Mouse (Mus musculus) forebrain, embryonic 16.5 days (tissue): ENCODE results near the gene Ireb2. TPM values are rescaled to one million over a fixed set of nuclear protein-coding genes. Genes with fewer than 3 reads are reported as not detected.
"Not testable (repeated sequence)": the region's sequence is repeated elsewhere in the genome, so short reads cannot be mapped to it uniquely, and the experiment has no call there.

Source experiments
- ATAC-seq: fragments of 200-750 bp; cut with Nextera tagmentation; 2 replicates; pipeline ENCODE4 v1.8.0; 2017; ENCODE audit warnings: mild to moderate bottlenecking, moderate library complexity
- H3K27ac ChIP-seq: fragments of 300-500 bp; sonication (generic); 2 replicates; pipeline ENCODE4 v1.5.1; 2014; ENCODE audit warnings: low read length, control low read depth
- H3K27me3 ChIP-seq: fragments of 300-500 bp; sonication (generic); replicated peaks from 2 replicates; pipeline ENCODE4 v1.6.1; 2014; ENCODE audit warnings: low read length; ENCODE audit not compliant: control insufficient read depth, insufficient read depth
- H3K36me3 ChIP-seq: fragments of 300-500 bp; sonication (generic); 2 replicates; pipeline ENCODE4 v1.6.1; 2014; ENCODE audit not compliant: control insufficient read depth, insufficient read depth
- H3K4me1 ChIP-seq: fragments of 300-500 bp; sonication (generic); replicated peaks from 2 replicates; pipeline ENCODE4 v1.6.1; 2014; ENCODE audit warnings: low read length; ENCODE audit not compliant: control insufficient read depth, insufficient read depth
- H3K4me2 ChIP-seq: fragments of 300-500 bp; sonication (generic); 2 replicates; pipeline ENCODE4 v1.6.1; 2014; ENCODE audit warnings: mild to moderate bottlenecking, low read length, control low read depth
- H3K4me3 ChIP-seq: fragments of 300-500 bp; sonication (generic); replicated peaks from 2 replicates; pipeline ENCODE4 v1.5.1; 2014; ENCODE audit warnings: mild to moderate bottlenecking, low read length, control low read depth
- H3K9ac ChIP-seq: fragments of 300-500 bp; sonication (generic); replicated peaks from 2 replicates; pipeline ENCODE4 v1.6.1; 2014; ENCODE audit warnings: low read depth, low read length, control low read depth
- H3K9me3 ChIP-seq: fragments of 300-500 bp; sonication (generic); 2 replicates; pipeline ENCODE4 v1.6.1; 2016; ENCODE audit warnings: low read length; ENCODE audit not compliant: control insufficient read depth
- whole genome bisulfite sequencing: fragments of 180-500 bp; shearing (Covaris S2); extraction: QIAGEN DNeasy Blood & Tissue Kit; methylation state at CpG from one replicate; pipeline ENCODE4 v1.1.7; 2014; 5-methylcytosine and 5-hydroxymethylcytosine counted together
- polyA plus RNA-seq: library from polyadenylated mRNA; unstranded; fragments of >200 nt; fragmentation: Nextera tagmentation; extraction: Ambion mirVana; gene quantifications from 2 replicates; pipeline ENCODE4 v1.2.1, GENCODE M21; 2015

Gene Ireb2
- polyA plus RNA-seq, 1 experiment from 2014 or later = 53.5 TPM

DNA sequence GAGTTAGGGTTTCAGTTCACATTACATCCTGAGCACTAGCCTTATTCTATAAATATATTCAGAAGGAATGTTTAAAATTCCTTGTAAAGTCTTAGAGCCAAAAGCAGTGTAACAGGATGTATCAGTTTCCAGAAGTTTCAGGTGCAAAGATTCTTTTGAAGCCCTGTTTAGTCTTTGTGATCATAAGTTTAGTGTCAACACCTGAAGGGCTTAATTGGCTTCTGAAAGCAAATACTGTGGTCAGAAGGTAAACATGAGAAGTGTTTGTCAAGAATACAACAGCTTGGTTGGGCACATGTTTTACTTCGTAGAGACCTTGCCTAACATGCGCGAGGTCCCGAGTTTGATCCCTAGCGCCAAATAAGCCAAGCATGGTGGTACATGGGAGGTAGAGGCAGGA, 55.2 kb downstream of the Ireb2 start:
- Histone ChIP-seq H3K4me1 (peaks cover 5% of the 10 kb centered on the region), H3K9me3 (no peaks in the 10 kb centered on the region; the same call in 1 of the 2 replicates), H3K27ac (no peak overlapping the region), H3K36me3 (no peaks in the 10 kb centered on the region), H3K9ac (no peak overlapping the region), H3K4me2 (no peak overlapping the region), H3K27me3 (no peaks in the 10 kb centered on the region), H3K4me3 (no peak overlapping the region)
- no peak for ATAC-seq
- 95% methylated on average over 5 of the region's 5 CpGs for WGBS

DNA sequence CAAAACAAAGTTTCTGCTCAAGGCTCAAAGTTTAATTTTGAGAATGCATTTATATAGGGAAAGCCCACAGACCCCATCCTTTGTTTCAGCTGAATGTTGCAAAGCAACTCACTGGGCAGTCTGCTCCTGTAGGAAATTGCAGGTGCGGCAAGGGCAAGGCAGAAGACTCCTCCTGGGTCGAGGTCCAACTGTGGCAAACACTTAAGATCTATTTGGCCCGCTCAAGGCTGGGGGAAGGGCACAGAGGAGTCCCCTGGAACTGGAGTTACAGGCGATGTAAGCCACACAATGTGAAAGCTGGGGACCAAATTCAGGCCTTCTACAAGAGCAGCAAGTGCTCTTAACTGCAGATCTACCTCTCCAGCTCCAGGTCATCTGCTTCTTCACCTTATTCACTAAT, 56.4 kb downstream of the Ireb2 start:
- Histone ChIP-seq H3K4me1 (peaks cover 5% of the 10 kb centered on the region), H3K36me3 (no peaks in the 10 kb centered on the region), H3K9ac (no peak overlapping the region), H3K4me3 (no peak overlapping the region), H3K4me2 (no peak overlapping the region), H3K9me3 (no peaks in the 10 kb centered on the region; the same call in 1 of the 2 replicates), H3K27me3 (no peaks in the 10 kb centered on the region), H3K27ac (no peak overlapping the region)
- ATAC-seq = no peak
- 72% methylated on average over 4 of the region's 4 CpGs for WGBS

DNA sequence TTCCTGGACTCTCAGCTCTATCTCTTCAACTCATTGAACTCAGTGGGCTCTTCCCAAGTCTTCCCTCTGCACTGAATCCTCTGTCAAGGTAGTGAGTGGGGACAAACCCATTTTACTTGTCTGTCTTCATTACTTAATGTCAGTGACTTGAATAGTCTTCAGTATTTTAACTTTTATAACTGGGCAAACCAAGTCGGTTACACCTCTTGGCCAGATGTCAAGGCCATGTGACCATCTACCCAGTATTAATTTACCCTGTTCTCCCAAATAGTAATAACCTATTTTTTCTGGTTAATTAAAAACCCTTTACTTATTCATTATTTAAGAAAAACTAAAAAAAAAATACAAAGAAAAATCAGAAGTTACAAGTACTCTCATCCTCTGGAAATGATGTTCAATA, 67.2 kb downstream of the Ireb2 start:
- Histone ChIP-seq H3K27me3 (no peaks in the 10 kb centered on the region), H3K36me3 (no peaks in the 10 kb centered on the region), H3K4me2 (no peak overlapping the region), H3K27ac (no peak overlapping the region), H3K4me1 (no peaks in the 10 kb centered on the region), H3K9ac (no peak overlapping the region), H3K4me3 (no peak overlapping the region), H3K9me3 (no peaks in the 10 kb centered on the region)
- ATAC-seq = no peak
- WGBS = 80% methylated on average over 1 of the region's 1 CpGs

- ATAC-seq = no peak
- H3K4me1 ChIP-seq = no peaks in the 10 kb centered on the region
These were observed 68.2 kb downstream of the Ireb2 start for GRCm38 (mm10) chr9:54931765-54932164.

GRCm38 (mm10) chr9:54932379-54932778, 68.8 kb downstream of the Ireb2 start:
- H3K9me3 ChIP-seq = no peaks in the 10 kb centered on the region
- no peak overlapping the region for H3K9ac ChIP-seq
- no peaks in the 10 kb centered on the region for H3K4me1 ChIP-seq
- ATAC-seq = no peak
- no peaks in the 10 kb centered on the region for H3K36me3 ChIP-seq
- H3K4me3 ChIP-seq = no peak overlapping the region
- no peaks in the 10 kb centered on the region for H3K27me3 ChIP-seq
- WGBS = 73% methylated on average over 2 of the region's 2 CpGs
- no peak overlapping the region for H3K4me2 ChIP-seq
- H3K27ac ChIP-seq = no peak overlapping the region

More at GRCm38 (mm10) chr9:54931765-54932164, 68.2 kb downstream of the Ireb2 start:
- Histone ChIP-seq H3K9ac (no peak overlapping the region), H3K4me2 (no peak overlapping the region), H3K27ac (no peak overlapping the region), H3K27me3 (no peaks in the 10 kb centered on the region), H3K4me3 (no peak overlapping the region), H3K36me3 (no peaks in the 10 kb centered on the region), H3K9me3 (no peaks in the 10 kb centered on the region)
- 0% methylated on average over 1 of the region's 1 CpGs for WGBS

- 93% methylated on average over 4 of the region's 4 CpGs for WGBS
- no peak for ATAC-seq
- Histone ChIP-seq H3K4me3 (no peak overlapping the region), H3K9ac (no peak overlapping the region), H3K4me2 (no peak overlapping the region), H3K27ac (no peak overlapping the region), H3K27me3 (no peaks in the 10 kb centered on the region), H3K36me3 (no peaks in the 10 kb centered on the region), H3K9me3 (no peaks in the 10 kb centered on the region), H3K4me1 (no peaks in the 10 kb centered on the region; the same call in 1 of the 2 replicates)
These were observed 78.5 kb downstream of the Ireb2 start for GRCm38 (mm10) chr9:54942071-54942470.

- H3K27me3 ChIP-seq = no peaks in the 10 kb centered on the region
- 75% methylated on average over 2 of the region's 2 CpGs for WGBS
- no peaks in the 10 kb centered on the region; the same call in 1 of the 2 replicates for H3K4me1 ChIP-seq
- H3K9me3 ChIP-seq = no peaks in the 10 kb centered on the region
- no peak overlapping the region for H3K9ac ChIP-seq
- no peak overlapping the region for H3K4me3 ChIP-seq
- ATAC-seq = no peak
- H3K4me2 ChIP-seq = no peak overlapping the region
- H3K27ac ChIP-seq = no peak overlapping the region
- H3K36me3 ChIP-seq = no peaks in the 10 kb centered on the region
These were observed 80.9 kb downstream of the Ireb2 start for GRCm38 (mm10) chr9:54944467-54944866.

- Histone ChIP-seq H3K9me3 (no peaks in the 10 kb centered on the region), H3K9ac (no peak overlapping the region), H3K36me3 (no peaks in the 10 kb centered on the region), H3K27ac (no peak overlapping the region), H3K4me1 (peaks cover 2% of the 10 kb centered on the region), H3K27me3 (no peaks in the 10 kb centered on the region), H3K4me2 (peak overlapping the region; percentile 4; the same call in 1 of the 2 replicates), H3K4me3 (no peak overlapping the region)
- WGBS = 58% methylated on average over 16 of the region's 16 CpGs
- no peak for ATAC-seq
These were observed 82.7 kb downstream of the Ireb2 start for GRCm38 (mm10) chr9:54946256-54946655.

DNA sequence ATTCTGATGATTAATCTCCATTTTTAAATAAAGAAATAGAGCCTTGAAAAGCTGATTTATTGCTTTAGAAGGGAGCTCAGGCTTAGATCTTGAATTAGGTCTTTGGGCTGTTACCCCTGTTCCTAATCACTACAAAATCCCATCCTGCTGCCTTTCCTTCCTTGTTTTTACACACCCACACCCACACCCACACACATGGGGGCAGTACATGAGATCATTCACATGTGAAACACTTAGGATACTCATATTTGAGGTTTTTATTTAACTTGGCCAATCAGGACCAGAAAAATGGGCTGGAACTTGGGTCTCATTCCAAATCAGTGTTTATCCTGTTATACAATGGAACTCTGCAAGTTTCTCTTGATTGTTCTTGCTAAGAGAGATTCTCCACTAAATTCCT, 85.9 kb downstream of the Ireb2 start:
- H3K9ac ChIP-seq = no peak overlapping the region
- H3K27me3 ChIP-seq = no peaks in the 10 kb centered on the region
- no peak for ATAC-seq
- peaks cover 21% of the 10 kb centered on the region for H3K4me1 ChIP-seq
- H3K4me2 ChIP-seq = no peak overlapping the region
- peaks cover 5% of the 10 kb centered on the region for H3K36me3 ChIP-seq
- no peak overlapping the region for H3K4me3 ChIP-seq
- no peak overlapping the region for H3K27ac ChIP-seq
- no peaks in the 10 kb centered on the region for H3K9me3 ChIP-seq

DNA sequence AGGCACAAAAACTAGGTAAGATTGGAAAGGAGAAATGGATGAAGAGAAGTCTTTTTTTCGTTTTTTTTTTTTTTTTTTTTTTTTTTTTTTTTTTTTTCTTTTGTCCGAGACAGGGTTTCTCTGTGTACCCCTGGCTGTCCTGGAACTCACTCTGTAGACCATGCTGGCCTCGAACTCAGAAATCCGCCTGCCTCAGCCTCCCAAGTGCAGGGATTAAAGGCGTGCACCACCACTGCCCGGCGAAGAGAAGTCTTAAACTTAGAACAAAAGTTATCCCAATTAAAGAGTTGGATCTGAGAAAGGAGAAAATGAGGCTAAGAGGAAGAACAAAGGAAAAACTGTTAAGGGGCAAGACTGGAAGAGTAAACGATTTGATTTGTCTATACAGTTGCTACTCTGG, 86.6 kb downstream of the Ireb2 start:
- H3K27me3 ChIP-seq, H3K9me3 ChIP-seq, H3K36me3 ChIP-seq: not testable (repeated sequence)
- peak overlapping the region; percentile 92 for H3K27ac ChIP-seq
- peaks cover 21% of the 10 kb centered on the region for H3K4me1 ChIP-seq
- WGBS = 44% methylated on average over 8 of the region's 8 CpGs
- H3K9ac ChIP-seq = peak overlapping the region; percentile 93
- H3K4me2 ChIP-seq = peak overlapping the region; percentile 60
- 0 out of 2 replicates have a peak, but pooled peaks have one; percentile 15 for ATAC-seq
- H3K4me3 ChIP-seq = peak overlapping the region; percentile 96
